Mouse (Mus musculus): ENCODE measurements around the gene Olfr466. TPM values are rescaled to one million over a fixed set of nuclear protein-coding genes. Genes with fewer than 3 reads are reported as not detected.

The Olfr466 gene
- not detected in 2 replicates for polyA plus RNA-seq (2014; fragmentation: Nextera tagmentation; extraction: Ambion mirVana)

DNA sequence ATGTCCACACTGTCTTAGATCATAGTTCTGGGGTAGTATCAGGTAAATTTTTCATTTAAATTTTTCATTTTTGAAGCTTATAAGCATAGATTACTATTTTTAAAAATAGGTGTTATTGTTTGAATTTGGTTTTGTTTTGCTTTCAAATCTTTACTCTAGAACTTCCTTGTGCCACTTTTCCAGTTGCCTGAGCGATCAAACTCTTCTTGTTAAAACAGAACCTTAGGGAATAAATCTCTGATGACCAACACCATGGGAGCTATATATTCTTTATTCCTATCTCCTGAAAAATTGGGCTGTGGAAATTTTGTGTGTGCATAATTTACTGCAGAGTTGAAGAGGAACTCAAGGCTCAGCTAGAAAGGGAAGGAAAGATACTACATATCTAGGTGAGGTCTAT, at the start of gene Olfr466:
Olfr466 (plus strand) TSS at position 301 of the 400 bp plus-strand sequence.
- no peak for ATAC-seq
- H3K27me3 ChIP-seq (replicated peaks; ENCODE audit: control insufficient read depth, insufficient read depth, low read length): no peaks in the 10 kb centered on the region
- no peaks in the 10 kb centered on the region for H3K9me3 ChIP-seq (replicated peaks; ENCODE audit: control insufficient read depth, low read length)
- no peak for DNase-seq (ENCODE audit: low spot score)
- WGBS: 82% methylated on average over 1 of the region's 1 CpGs
- no peak within 1 kb of the TSS for H3K4me3 ChIP-seq (ENCODE audit: low read depth, low read length)
- no peak within 1 kb of the TSS for H3K4me2 ChIP-seq (ENCODE audit: low read length)
- no peaks in the 10 kb centered on the region for H3K36me3 ChIP-seq (ENCODE audit: control insufficient read depth, insufficient read depth, low read length)
- no peak within 1 kb of the TSS for H3K27ac ChIP-seq (ENCODE audit: low read depth, low read length)
- H3K4me1 ChIP-seq (ENCODE audit: control insufficient read depth, insufficient read depth, low read length): no peaks in the 10 kb centered on the region
- H3K9ac ChIP-seq (ENCODE audit: low read length): no peak within 1 kb of the TSS

DNA sequence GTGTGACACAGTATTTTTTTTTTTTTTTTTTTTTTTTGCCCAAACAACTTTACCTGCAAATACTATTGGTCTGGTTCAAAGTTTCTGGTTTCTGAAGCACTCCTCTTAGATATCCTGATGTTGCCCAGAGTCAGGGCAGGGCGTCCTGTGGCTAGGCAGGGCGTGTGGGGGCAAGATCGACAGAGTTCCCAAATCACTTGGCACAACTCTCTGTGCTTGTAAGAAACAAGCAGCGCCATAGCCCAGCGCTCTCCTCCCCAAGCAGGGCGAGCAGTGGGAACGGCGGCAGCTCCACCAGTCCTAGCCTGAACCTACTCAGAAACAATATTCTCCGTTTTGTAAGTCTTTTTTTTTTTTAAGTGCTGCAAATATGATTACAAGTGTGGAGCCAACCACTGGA, 49.4 kb upstream of the Olfr466 start:
- Histone ChIP-seq H3K9ac (ENCODE audit: low read length) (no peak overlapping the region), H3K36me3 (ENCODE audit: control insufficient read depth, insufficient read depth, low read length) (no peaks in the 10 kb centered on the region), H3K4me2 (ENCODE audit: low read length) (no peak overlapping the region), H3K27me3 (replicated peaks; ENCODE audit: control insufficient read depth, insufficient read depth, low read length) (no peaks in the 10 kb centered on the region), H3K27ac (ENCODE audit: low read depth, low read length) (no peak overlapping the region), H3K9me3 (replicated peaks; ENCODE audit: control insufficient read depth, low read length) (peaks cover 29% of the 10 kb centered on the region), H3K4me1 (ENCODE audit: control insufficient read depth, insufficient read depth, low read length) (no peaks in the 10 kb centered on the region), H3K4me3 (ENCODE audit: low read depth, low read length) (no peak overlapping the region)
- DNase-seq (ENCODE audit: low spot score) (no peak), ATAC-seq (no peak)
- 95% methylated on average over 9 of the region's 9 CpGs for WGBS

DNA sequence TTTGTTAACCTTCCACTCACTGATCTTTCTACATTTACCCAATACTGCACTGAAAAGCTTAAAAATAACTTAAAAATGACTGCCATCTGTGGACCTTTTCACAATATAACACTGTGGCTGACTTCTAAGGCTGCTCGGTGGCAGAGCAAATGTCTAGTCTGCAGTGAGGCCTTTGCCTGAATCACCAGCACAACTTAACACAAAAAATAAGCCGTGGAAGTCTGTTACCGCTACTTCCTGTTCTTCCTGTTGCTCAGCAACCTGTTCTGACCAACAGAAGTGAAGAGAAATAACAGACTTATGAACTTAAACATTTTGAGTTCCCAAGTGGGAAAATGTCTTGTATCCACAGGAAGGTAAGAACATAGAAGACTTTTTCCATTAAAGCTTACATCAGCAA, 48.8 kb upstream of the Olfr466 start:
- ATAC-seq (no peak), DNase-seq (ENCODE audit: low spot score) (no peak)
- Histone ChIP-seq H3K27me3 (replicated peaks; ENCODE audit: control insufficient read depth, insufficient read depth, low read length) (no peaks in the 10 kb centered on the region), H3K36me3 (ENCODE audit: control insufficient read depth, insufficient read depth, low read length) (no peaks in the 10 kb centered on the region), H3K9ac (ENCODE audit: low read length) (no peak overlapping the region), H3K4me2 (ENCODE audit: low read length) (no peak overlapping the region), H3K27ac (ENCODE audit: low read depth, low read length) (no peak overlapping the region), H3K9me3 (replicated peaks; ENCODE audit: control insufficient read depth, low read length) (peaks cover 31% of the 10 kb centered on the region), H3K4me1 (ENCODE audit: control insufficient read depth, insufficient read depth, low read length) (no peaks in the 10 kb centered on the region), H3K4me3 (ENCODE audit: low read depth, low read length) (no peak overlapping the region)
- WGBS: 93% methylated on average over 3 of the region's 3 CpGs

DNA sequence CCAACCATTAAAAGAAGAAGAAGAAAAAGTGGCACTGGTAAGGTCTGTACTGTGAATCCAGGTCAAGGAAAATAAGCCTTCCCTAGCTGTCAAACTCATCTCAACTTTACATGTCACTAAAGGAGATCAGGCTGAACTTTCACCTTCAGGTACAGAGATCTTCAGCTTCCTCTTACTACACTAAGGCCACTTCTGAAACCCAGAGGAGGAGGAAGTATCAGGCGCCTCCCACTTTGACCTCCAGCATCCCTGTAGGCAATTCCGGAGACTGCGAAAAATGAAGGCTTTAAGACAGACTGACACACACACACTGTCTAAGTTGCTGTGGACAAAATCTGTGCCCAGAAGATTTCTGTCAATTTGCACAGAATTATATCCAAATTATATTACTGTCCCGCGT, 38.1 kb upstream of the Olfr466 start:
- Histone ChIP-seq H3K4me3 (ENCODE audit: low read depth, low read length) (peak overlapping the region; percentile 77), H3K9ac (ENCODE audit: low read length) (peak overlapping the region; percentile 92), H3K36me3 (ENCODE audit: control insufficient read depth, insufficient read depth, low read length) (no peaks in the 10 kb centered on the region), H3K27me3 (replicated peaks; ENCODE audit: control insufficient read depth, insufficient read depth, low read length) (no peaks in the 10 kb centered on the region), H3K4me2 (ENCODE audit: low read length) (peak overlapping the region; percentile 79), H3K4me1 (ENCODE audit: control insufficient read depth, insufficient read depth, low read length) (peaks cover 3% of the 10 kb centered on the region; the same call in 1 of the 2 replicates), H3K27ac (ENCODE audit: low read depth, low read length) (peak overlapping the region; percentile 74; the same call in 1 of the 2 replicates), H3K9me3 (replicated peaks; ENCODE audit: control insufficient read depth, low read length) (0 out of 2 replicates have a peak, but pooled peaks cover 4% of the 10 kb centered on the region)
- under 1% methylated on average over 5 of the region's 5 CpGs for WGBS
- peak; percentile 6 for DNase-seq (ENCODE audit: low spot score)
- ATAC-seq: no peak

DNA sequence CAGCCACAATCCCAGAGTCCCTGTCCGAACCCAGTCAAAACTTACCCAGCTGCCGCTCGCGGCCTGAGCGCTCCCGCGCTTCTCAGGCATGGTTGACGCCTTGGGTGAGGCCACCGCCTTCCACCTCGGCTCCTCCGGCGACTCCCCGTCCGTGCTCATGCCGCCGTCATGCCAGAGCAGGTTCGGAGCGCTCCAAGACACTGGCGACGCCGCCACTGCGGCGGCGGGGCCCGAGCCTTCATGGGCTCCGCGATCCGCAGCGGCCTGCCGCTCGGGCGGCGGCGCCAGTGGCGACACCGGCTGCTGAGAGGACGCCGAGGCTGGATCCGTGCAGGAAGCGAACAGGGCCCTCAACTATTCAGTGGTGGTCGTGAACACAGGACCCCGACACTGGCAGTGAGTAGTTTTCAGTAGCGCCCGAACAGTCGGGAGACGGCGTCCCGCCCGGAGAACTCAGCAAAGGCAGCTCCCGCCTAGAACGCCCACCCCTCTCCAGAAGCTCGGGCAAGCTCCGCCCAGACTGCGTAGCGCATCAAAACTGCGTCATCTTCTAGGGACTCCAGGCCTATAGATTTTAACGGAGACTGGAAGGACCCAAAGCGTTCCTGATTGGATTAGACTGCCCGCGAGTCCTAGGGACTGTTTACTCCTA, 37.5 kb upstream of the Olfr466 start, which contains the start of gene Mfsd14b:
Mfsd14b (minus strand) TSS at position 517 of the 652 bp plus-strand sequence.
- H3K4me2 ChIP-seq (ENCODE audit: low read length): peak within 1 kb of the TSS; percentile 79
- peak within 1 kb of the TSS; percentile 74 for H3K27ac ChIP-seq (ENCODE audit: low read depth, low read length)
- WGBS: under 1% methylated on average over 60 of the region's 60 CpGs
- H3K9ac ChIP-seq (ENCODE audit: low read length): peak within 1 kb of the TSS; percentile 92
- 0 out of 2 replicates have a peak, but pooled peaks cover 4% of the 10 kb centered on the region for H3K9me3 ChIP-seq (replicated peaks; ENCODE audit: control insufficient read depth, low read length)
- H3K27me3 ChIP-seq (replicated peaks; ENCODE audit: control insufficient read depth, insufficient read depth, low read length): no peaks in the 10 kb centered on the region
- ATAC-seq (peak; percentile 99), DNase-seq (ENCODE audit: low spot score) (peak; percentile 98)
- no peaks in the 10 kb centered on the region for H3K36me3 ChIP-seq (ENCODE audit: control insufficient read depth, insufficient read depth, low read length)
- peak within 1 kb of the TSS; percentile 77 for H3K4me3 ChIP-seq (ENCODE audit: low read depth, low read length)
- H3K4me1 ChIP-seq (ENCODE audit: control insufficient read depth, insufficient read depth, low read length): peaks cover 3% of the 10 kb centered on the region; the same call in 1 of the 2 replicates

DNA sequence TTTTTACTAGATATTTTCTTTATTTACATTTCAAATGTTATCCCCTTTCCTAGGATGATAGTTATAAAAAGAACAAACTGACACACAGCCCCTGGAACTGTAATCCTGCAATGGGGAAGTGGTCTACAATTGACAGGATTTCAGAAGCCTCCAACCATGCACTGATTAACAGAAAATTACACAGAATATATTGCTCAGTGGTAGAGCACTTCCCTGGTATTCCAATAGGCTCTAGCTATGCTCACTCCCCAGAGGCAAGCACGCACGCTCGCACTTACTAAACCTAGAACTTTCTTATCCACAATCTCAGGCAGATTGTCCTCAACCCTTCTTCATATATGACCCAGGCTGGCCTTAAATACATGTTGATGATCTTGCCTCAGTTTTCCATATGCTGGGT, 36.8 kb upstream of the Olfr466 start:
- DNase-seq (ENCODE audit: low spot score) (peak; percentile 22), ATAC-seq (peak; percentile 44)
- WGBS: 54% methylated on average over 3 of the region's 3 CpGs
- Histone ChIP-seq H3K9me3 (replicated peaks; ENCODE audit: control insufficient read depth, low read length) (0 out of 2 replicates have a peak, but pooled peaks cover 4% of the 10 kb centered on the region), H3K27me3 (replicated peaks; ENCODE audit: control insufficient read depth, insufficient read depth, low read length) (no peaks in the 10 kb centered on the region), H3K4me1 (ENCODE audit: control insufficient read depth, insufficient read depth, low read length) (peaks cover 3% of the 10 kb centered on the region; the same call in 1 of the 2 replicates), H3K4me2 (ENCODE audit: low read length) (peak overlapping the region; percentile 79), H3K27ac (ENCODE audit: low read depth, low read length) (peak overlapping the region; percentile 74), H3K36me3 (ENCODE audit: control insufficient read depth, insufficient read depth, low read length) (no peaks in the 10 kb centered on the region), H3K9ac (ENCODE audit: low read length) (peak overlapping the region; percentile 92), H3K4me3 (ENCODE audit: low read depth, low read length) (peak overlapping the region; percentile 77)

DNA sequence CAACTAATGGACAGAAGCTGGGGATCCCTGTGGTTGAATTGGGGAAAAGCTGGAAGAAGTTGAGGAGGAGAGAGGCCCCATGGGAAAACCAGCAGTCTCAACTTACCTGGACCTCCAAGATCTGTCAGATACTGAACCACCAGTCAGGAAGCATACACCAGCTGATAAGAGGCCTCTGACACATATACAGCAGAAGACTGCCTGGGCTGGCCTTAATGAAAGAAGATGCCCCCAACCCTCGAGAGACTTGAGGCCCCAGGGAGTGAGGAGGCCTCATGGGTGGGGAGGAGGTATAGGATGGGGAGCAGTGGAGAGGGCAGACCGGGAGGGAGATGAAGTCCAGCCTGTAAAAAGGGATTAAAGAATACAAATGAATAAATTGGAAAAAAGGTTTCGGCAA, 29.1 kb upstream of the Olfr466 start:
- WGBS: 68% methylated on average over 3 of the region's 3 CpGs
- H3K4me3 ChIP-seq (ENCODE audit: low read depth, low read length): no peak overlapping the region
- no peak overlapping the region for H3K27ac ChIP-seq (ENCODE audit: low read depth, low read length)
- no peaks in the 10 kb centered on the region for H3K4me1 ChIP-seq (ENCODE audit: control insufficient read depth, insufficient read depth, low read length)
- ATAC-seq (no peak), DNase-seq (ENCODE audit: low spot score) (no peak)
- H3K9me3 ChIP-seq (replicated peaks; ENCODE audit: control insufficient read depth, low read length): no peaks in the 10 kb centered on the region
- no peaks in the 10 kb centered on the region for H3K27me3 ChIP-seq (replicated peaks; ENCODE audit: control insufficient read depth, insufficient read depth, low read length)
- no peaks in the 10 kb centered on the region for H3K36me3 ChIP-seq (ENCODE audit: control insufficient read depth, insufficient read depth, low read length)
- no peak overlapping the region for H3K4me2 ChIP-seq (ENCODE audit: low read length)
- H3K9ac ChIP-seq (ENCODE audit: low read length): no peak overlapping the region

DNA sequence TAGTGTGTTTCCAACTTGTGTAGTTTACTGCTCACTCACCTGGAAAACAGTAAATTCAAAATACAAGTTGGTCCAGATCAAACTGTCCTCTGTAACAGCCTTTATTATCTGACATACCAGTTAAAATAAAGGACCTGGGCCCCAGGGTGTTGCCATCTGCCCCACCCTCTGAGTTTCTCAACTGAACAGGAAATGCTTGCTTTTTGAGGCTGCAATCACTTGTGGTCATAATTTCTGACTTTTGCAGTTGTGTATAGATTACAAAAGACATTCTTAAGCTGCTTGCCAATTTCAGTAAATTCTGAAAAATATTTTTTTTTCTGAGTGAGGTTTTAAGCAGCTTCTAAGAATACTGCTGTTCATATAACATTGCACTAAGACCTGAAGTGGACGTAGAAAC, 27.9 kb upstream of the Olfr466 start:
- H3K9me3 ChIP-seq (replicated peaks; ENCODE audit: control insufficient read depth, low read length): no peaks in the 10 kb centered on the region
- no peaks in the 10 kb centered on the region for H3K4me1 ChIP-seq (ENCODE audit: control insufficient read depth, insufficient read depth, low read length)
- DNase-seq (ENCODE audit: low spot score) (no peak), ATAC-seq (no peak)
- H3K27me3 ChIP-seq (replicated peaks; ENCODE audit: control insufficient read depth, insufficient read depth, low read length): no peaks in the 10 kb centered on the region
- H3K9ac ChIP-seq (ENCODE audit: low read length): no peak overlapping the region
- no peak overlapping the region for H3K4me3 ChIP-seq (ENCODE audit: low read depth, low read length)
- H3K4me2 ChIP-seq (ENCODE audit: low read length): no peak overlapping the region
- H3K27ac ChIP-seq (ENCODE audit: low read depth, low read length): no peak overlapping the region
- H3K36me3 ChIP-seq (ENCODE audit: control insufficient read depth, insufficient read depth, low read length): no peaks in the 10 kb centered on the region
- 86% methylated on average over 1 of the region's 1 CpGs for WGBS

DNA sequence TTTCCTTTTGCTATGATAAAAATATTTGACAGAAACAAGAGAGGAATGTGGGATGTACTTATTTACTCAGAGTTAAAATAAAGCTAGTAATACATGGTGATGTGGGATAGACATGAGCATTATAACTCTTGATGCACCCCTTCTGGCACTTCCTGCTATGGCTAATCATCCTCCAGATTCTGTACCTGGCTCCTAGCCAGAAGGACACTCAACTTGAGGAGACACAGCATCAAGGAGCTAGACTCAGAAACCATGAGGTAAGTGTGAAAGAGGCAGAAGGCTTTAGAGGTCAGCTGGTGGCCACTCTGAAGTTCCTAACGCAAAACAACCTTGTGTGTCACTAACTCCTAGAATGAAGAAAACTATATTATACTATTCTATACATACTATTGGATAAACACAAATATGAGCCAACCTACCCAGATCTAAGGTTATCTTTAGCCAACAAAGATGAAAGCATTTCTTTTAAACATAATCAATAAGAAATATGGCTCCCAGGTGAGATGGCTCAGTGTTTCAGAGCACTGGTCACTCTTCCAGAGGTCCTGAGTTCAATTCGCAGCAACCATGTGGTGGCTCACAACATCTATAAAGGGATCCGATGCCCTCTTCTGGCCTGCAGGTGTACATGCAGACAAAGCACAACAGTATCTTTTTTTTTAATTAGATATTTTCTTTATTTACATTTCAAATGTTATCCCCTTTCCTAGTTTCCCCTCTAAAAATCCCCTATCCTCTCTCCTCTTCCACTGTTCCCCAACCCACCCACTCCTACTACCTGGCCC, 22.8 kb upstream of the Olfr466 start:
- H3K9me3 ChIP-seq (replicated peaks; ENCODE audit: control insufficient read depth, low read length): no peaks in the 10 kb centered on the region
- H3K4me3 ChIP-seq (ENCODE audit: low read depth, low read length): no peak overlapping the region
- DNase-seq (ENCODE audit: low spot score) (no peak), ATAC-seq (no peak)
- H3K27ac ChIP-seq (ENCODE audit: low read depth, low read length): no peak overlapping the region
- H3K27me3 ChIP-seq (replicated peaks; ENCODE audit: control insufficient read depth, insufficient read depth, low read length): no peaks in the 10 kb centered on the region
- no peak overlapping the region for H3K9ac ChIP-seq (ENCODE audit: low read length)
- WGBS: 71% methylated on average over 3 of the region's 3 CpGs
- no peaks in the 10 kb centered on the region for H3K36me3 ChIP-seq (ENCODE audit: control insufficient read depth, insufficient read depth, low read length)
- H3K4me1 ChIP-seq (ENCODE audit: control insufficient read depth, insufficient read depth, low read length): no peaks in the 10 kb centered on the region
- H3K4me2 ChIP-seq (ENCODE audit: low read length): no peak overlapping the region

Data from forebrain, embryonic 14.5 days (tissue).